Mouse (Mus musculus) kidney, adult 2 months (tissue): Measurements from ENCODE around the gene Hdhd5.

ENCODE experiments used
- CTCF ChIP-seq: fragments of 200-500 bp; conservative IDR thresholded peaks from 2 replicates; pipeline ENCODE4 v1.5.1; 2011; ENCODE audit warnings: low read depth, mild to moderate bottlenecking, control low read depth, low read length, moderate library complexity, mixed read lengths; ENCODE audit not compliant: insufficient read depth, insufficient read length
- POLR2A ChIP-seq: fragments of 200-500 bp; IDR thresholded peaks from one replicate; pipeline ENCODE4 v1.6.1; 2011; ENCODE audit warnings: low read depth, low read length, control low read depth

GRCm38 (mm10) chr6:120482756-120483155 lies 48.4 kb downstream of the Hdhd5 start:
- TF ChIP-seq CTCF = no peak
- TF ChIP-seq POLR2A = no peak
